Mouse (Mus musculus): Measurements from ENCODE around the gene Nol8. TPM values are rescaled to one million over a fixed set of nuclear protein-coding genes. Genes with fewer than 3 reads are reported as not detected.

Gene Nol8
- 28.6 and 29.6 TPM in 2 replicates for polyA plus RNA-seq (2015; fragmentation: Nextera tagmentation; extraction: Ambion mirVana)

DNA sequence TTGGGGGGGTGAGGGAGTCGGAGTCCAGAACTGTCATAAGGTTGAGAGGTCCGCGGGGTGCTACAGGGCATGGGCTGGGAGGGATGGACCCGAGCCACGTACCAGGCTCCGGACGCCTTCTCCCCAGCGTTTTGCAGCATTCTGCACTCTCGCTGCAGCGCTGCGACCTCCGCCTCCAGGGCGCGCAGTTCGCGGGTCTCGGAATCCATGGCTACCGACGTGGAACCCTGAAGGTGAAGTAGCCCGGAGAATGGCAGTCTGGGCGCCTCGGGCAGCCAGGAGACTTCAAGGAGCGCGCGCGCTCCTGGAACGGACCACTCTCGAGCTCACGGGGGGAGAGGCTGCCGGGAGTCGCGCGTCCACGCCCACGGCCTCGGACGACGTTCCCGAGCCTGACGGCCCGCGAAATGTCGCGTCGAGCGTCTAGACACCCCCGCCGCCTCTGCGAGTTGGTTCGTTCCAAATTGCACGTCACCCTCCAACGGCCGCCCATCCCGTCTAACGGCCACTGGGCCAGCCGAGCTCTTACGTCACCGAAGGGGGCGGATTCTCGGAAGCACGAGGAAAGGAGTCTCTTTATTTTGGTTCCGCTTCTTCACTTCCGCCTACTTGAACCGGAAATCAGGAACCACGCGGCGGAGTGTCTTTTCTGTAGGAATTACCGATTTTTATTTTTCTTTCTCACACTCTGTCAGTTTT is at the start of gene Nol8, which contains the start of gene Cenpp:
TSS of gene Nol8 (plus strand) at position 598 of the 699 bp plus-strand sequence.
TSS of gene Cenpp (minus strand) at position 305 of the 699 bp plus-strand sequence.
- DNase-seq (ENCODE audit: low spot score): peak; percentile 100

DNA sequence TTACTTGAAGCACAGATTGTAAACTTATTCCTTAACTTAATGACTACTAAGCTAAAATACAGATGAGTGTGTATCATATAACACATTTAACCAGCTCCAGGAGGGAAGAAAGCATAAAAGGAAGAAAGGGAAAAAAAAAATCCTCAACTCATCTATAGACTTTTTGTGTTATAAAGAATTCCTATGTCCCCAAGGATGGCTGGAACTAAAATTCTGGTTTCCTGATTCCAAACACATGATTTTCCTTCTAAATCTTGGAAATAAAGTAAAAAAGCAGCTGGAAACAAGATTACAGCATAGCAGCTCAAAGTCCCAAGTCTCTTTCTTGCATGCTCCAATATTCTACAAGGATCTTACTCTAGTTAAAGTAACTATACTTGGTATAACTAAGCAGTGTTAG is 49.3 kb upstream of the Nol8 start:
- no peak for DNase-seq (ENCODE audit: low spot score)

DNA sequence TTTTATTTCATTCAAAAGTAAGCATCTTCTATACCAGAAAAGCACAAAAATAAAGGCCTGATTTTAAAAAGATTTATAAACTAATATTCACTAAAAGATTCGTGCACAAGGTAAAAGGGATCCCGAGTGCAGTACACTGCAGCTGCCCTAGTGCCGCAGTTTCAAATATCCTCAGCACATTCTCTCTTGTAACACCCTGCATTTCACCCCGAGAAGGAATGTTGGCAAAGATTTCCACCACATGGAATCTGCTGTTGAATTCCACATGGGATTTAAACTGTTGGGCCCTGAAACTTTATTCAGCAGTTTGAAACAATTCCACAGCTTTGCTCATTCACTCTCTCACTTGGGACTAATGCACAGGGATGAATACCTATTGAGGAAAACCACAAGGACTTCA is 45.2 kb upstream of the Nol8 start, which contains the start of gene Ogn:
TSS of gene Ogn (plus strand) at position 333 of the 400 bp plus-strand sequence.
- DNase-seq (ENCODE audit: low spot score): no peak

DNA sequence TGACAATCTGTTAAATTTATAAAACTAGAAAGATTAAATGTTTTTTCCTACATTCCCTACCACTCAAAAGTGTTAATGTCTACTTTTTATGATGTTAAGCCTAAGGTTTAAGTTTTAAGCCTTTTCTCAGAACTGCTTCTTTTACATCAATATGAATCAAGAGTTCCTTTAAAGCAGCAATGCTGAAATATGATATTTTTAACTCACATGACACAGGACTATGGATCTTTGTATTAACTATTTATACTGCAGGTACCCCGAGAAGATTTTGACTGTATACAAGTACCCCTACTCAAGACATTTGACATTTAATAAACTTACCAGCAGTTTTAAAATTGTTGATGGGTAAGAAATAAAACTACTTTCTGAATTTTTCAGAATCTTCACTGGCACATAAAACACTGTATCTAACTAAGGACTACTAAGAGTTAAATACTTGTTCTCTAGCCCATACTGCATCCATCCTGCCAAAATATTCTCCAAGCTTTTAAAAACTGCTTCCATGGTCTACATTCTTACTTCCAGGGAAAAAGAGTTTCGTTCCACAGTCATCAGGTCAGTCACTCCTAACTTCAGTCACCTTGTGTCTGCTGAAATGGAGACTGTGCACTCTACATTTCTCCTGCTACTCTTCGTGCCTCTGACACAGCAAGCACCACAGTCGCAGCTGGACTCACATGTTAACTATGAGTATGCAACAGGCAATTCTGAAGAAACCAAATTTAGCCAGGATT is 44.1 kb upstream of the Nol8 start:
- no peak for DNase-seq (ENCODE audit: low spot score)

DNA sequence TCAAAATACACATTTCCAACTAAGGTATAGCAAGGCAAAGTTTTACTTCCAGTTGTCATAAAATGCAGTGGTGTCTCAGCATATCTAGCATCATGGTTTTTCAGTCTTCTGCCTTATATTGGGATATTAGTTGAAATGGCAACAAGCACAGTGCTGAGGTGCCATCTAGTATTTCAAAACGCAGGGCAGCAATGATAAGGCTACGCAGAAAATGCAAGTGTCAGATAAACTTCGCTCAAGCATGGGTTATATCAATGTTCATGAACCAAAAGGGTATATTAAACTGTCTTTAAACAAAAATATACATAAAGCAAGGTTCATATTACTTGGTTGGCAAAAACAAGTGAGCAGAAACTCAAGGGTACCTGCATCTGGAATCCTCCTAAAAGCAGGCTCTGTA is 35.9 kb upstream of the Nol8 start:
- no peak for DNase-seq (ENCODE audit: low spot score)

DNA sequence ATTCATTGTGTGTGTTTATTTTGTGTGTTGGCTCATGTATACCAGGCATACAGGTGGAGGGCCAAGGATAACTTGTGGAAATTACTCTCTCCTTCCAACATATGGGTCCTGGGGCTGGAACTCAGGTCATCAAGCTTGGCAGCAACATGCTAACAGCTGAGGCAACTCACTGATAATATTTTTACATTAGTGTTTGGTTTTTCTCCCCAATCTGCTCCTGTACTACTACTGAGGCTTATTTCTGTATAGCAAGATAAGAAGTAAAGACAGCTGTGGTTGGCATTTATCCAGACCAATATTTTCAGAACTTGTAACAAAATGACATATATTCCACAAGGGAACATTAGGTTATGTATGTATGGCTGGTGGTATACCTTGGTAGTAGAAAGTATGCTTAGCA is 34.5 kb upstream of the Nol8 start:
- no peak for DNase-seq (ENCODE audit: low spot score)

DNA sequence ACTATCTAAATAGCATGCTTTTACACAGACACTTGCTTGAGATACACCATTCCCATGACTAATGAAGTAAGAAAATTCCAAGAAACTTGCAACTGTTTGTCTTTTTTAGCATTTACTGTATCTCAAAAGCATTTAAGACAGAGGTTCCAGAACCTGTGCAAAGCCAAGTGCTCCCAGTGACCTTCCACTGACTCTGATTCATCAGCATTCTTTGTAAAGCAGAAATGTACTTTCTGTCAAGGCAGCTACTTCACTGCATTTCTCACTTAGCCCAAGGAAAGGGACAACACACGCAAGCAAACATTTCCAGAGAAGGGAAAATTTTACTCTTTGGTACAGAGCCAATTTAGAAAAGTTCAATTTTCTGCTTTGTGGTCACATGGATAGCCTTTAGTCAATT is 29.7 kb upstream of the Nol8 start:
- no peak for DNase-seq (ENCODE audit: low spot score)

DNA sequence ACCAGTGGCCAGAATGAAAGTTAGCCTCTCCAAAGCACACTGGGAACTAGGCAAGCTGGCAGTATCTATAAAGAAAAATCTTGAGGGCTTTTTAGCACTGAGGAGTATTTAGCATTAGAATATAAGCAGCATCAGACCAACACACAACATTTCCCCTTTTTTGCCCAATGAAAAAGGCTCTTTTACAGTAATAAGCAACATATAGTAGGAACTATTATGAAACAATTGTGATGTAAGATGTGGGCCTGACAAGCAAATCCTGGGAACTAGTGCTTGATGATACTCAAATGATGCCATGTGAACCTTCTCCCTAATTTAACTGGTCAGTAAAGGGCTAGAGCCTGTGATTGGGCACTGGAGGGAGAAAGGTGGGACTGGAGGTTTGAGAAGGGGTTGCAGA is 24.7 kb upstream of the Nol8 start:
- DNase-seq (ENCODE audit: low spot score): no peak

DNA sequence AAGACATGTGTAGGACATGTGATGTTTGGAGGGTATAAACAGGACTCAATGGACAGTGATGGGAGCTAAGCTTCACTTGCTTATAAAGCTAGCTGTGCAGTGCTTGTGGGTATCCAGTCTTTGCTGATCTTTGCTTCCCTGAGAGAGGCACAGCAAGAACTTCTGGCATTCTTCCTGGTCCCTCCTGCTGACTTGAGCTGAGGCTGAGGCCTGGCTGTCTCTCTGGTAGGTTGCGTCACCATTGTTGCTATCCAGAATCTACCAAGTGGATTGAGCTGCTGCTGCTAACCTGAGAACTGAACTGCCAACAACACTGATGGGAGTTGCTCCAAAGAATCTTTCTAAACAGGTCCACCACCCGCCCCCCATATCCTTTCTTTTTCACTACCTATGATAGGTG is 23.8 kb upstream of the Nol8 start:
- no peak for DNase-seq (ENCODE audit: low spot score)

DNA sequence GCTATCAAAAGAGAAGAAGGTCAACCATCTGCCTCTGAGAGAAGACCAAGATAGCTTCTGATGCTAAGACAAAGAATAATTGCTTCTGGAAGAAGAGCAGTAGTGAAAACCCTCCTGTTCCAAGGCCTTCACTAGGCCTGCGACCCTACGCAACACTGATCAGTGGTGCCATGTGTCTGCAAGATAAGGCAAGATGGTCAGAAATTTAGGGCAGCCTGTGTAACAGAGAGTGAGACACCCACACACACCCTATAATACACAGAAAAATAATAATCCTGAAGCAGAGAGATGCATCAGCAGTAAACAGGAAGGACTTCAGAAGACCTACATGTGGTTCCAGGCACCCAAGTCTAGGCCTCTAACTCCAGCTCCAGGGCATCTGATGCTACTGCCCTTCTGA is 12.9 kb upstream of the Nol8 start:
- DNase-seq (ENCODE audit: low spot score): no peak

DNA sequence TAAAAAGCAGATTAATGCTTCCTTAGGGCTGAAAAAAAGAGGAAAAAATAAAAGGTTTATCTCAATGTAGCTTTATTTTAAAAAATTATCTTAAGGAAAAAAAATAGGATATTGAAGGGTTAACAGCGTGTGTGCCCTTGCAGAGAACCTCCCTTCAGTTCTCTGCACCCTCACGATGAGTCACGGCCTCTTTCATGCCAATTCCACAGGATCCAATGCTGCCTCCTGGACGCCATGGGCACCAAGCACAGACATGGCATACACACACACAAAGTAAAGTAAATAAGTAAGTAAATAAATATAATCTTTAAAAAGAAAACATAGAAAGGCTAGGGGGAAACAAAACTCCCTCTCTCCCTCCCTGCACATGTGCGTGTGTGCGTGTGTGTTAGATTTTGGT is 10.2 kb upstream of the Nol8 start:
- no peak for DNase-seq (ENCODE audit: low spot score)

DNA sequence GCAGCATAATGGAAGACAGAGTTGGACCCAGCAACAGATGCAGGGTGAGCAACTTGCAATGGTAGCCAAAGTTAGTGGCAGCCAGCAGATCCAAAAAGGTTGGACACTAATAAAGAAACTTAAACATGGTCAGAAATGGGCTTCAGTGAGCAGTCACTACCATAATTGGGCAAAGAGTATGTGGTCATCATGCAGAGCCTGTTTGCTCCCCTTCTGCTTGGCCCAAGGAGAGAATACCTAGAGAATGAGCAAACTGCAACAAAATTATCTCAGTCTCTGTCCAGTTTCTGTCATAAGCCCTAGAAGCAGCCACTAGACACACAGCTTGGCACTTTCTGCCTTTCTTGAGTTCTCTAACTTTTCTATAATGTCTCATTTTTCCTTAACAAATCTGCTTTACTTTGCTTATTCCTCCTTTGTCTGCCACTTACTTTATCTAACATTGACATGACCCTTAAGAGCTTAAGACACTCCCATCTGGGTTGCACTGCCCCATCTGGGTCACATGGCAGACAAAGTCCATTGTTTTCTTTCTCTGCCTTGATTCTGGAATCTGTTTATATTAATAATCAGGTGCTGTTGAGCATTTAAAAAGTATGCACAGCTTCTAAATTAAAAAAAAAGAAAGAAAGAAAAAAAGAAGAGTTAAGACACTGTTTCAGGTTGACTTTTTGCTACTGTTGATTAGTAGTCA is 9.1 kb upstream of the Nol8 start:
- no peak for DNase-seq (ENCODE audit: low spot score)

DNA sequence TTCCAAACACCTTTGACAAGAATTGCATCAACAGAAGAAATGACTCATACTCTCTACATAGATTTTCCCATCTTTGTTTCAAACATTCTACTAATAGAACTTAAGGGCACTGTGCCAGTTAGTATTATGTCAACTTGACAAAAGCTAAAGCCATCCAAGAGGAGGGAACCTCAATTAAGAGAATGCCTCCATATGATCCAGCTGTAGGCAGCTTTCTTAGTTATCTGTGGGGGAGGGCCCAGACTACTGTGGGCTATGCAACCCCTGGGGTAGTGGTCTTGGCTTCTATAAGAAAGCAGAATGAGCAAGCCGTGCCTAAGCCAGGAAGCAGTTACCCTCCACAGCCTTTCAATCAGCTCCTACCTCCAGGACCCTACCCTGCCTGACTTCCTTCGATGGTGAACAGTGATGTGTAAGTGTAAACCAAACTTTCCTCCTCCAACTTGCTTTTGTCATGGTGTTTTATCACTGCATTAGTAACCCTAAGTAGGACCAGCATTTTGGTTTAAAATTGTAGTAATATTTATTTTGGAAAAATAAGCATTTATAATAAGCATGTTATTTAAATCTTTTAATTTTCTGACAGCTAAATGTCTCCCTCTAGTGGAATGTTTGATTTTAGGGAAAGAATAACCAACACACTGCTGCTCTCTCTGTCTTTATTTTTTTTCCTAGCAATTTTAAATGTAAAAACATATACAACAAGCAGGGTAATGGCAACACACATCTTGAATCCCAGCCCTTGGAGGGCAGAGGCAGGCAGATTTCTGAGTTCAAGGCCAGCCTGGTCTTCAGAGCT is 7.9 kb upstream of the Nol8 start:
- peak; percentile 27 for DNase-seq (ENCODE audit: low spot score)

DNA sequence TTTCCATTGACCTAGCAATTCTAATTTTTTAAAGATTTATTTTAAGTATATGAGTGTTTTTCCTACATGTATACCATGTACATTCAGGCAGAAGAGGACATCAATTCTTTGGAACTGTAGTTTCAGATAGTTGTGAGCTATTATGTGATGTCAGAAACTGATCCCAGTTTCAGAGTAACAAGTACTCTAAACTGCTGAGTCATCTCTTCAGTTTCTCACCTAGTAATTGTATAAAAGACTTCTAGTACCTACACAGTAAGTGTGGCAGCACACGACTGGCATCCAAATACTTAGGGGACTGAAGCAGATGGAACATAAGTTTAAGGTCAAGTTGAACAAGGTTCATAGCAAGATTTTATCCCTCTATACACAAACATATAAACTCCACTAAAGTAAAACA is 6.9 kb upstream of the Nol8 start:
- DNase-seq (ENCODE audit: low spot score): no peak

DNA sequence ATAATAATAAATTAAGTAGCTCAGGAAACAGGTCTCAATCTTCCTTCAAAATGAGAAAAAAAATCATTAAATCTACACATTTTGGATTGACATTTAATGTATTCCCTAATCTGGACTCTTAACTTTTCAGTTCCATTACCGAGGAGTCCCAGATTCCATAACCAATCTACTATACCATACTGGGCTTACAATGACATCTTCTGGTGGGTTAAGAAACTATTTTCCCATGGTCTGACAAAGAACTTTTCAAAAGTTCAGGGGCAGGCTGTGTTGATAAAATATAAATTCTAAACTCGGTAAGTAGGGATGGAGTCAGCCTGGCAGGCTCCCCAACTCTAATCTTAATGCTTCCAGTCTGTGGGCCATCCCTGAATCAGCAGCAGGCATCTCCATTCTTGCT is 1.7 kb upstream of the Nol8 start:
- DNase-seq (ENCODE audit: low spot score): no peak

DNA sequence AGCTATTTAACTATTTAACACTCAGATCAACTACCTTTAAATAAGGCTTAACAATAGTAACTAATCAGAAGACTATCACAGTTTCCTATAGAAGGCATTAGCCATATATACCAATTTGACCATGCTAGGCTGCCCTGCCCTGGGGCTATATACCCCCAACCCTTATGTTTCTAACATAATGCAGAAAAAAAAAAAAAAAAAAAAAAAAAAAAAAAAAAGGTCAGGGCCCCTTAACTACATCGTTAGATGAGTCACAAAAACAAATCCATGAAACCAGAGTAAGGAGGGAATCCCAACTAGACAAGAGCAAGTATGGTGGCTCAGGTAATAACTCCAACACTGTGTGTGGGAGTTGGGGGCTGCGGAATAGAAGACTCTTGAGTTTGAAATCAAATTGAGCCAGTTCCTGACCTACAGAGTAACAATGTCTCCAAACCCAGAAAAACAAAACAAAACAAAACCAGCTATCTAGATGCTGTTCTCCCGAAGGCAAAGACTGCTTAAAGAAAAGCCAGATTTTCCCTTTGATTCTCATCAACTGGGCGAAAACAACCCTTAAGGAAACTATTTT is 1.0 kb upstream of the Nol8 start:
- DNase-seq (ENCODE audit: low spot score): peak; percentile 2

DNA sequence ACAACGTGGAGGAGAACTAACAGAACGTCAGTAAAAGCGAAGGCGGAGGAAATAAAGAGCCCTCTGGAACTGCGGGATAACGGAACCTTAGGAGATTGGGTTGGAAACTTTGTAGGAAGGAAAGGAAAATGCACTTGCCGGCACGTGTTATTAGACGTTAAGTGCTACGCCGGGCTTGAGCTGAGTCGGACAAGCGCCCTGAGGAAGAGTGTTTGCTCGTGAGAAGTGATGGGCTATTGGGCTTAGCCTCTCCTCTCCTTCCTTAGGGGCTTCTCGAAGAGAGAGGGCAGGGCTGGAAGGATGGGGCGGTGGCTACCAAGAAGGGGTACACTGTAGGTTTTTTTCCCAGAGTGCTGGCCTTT is 283 bp downstream of the Nol8 start:
- DNase-seq (ENCODE audit: low spot score): no peak

DNA sequence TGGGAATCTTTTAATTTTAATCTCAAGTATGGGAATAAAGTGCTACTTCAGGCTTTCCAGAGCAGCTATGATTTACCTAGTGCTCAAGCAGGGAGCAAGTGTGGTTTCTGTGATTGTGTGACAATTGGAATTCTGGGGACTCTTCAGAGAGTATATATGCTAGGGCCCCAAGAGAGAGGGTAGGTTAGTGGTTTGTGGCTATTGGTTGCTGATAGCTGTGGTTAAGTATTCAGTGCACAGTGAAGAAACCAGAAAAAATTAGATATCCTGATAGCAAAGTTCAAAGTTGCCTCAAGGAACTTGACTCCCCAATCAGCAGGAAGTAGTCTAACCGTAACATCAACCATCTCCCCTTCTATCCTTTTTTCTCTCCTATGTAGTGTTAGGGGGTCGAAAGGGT is 24.9 kb downstream of the Nol8 start:
- DNase-seq (ENCODE audit: low spot score): no peak

DNA sequence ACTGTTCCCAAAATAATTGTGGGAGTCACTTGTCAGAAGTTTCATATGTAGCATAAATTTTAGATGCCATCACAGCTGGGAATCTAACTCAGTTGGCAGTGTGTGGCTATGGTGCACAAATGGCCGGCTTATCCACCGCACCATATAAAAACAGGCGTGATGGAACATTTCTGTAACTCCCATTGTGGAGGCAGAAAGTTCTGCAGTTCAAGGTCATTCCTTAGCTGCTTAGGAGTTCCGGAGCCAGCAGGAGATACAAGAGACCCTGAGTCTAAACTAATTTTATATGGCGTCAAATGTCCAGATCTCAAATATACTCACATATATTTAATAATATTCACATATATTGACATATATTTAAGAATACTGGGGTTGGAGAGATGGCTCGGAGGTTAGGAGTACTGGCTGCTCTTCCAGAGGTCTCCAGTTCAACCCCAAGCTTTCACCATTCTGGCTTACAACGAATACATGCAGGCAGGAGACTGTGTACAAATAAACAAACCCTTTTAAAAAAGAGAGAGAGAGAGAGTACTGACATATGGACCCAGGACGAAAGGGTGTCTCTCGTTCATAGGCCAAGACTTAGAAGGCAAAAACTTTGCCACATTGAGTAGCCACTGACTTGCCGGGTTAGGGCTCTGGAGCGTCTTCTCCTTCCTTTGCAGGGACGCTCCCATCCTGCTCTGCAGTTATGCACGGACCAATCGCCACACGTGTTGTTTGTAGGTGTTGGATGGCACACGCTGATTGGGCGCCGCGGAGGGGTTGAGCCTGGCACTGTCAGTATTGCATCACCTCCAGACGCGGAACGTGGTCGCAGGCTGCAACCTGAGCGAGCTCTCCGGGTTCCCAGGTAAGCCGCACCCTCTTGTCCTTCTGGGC is 28.7 kb downstream of the Nol8 start, which contains the start of gene Iars:
TSS of gene Iars (plus strand) at position 750 of the 882 bp plus-strand sequence.
- peak; percentile 98 for DNase-seq (ENCODE audit: low spot score)

DNA sequence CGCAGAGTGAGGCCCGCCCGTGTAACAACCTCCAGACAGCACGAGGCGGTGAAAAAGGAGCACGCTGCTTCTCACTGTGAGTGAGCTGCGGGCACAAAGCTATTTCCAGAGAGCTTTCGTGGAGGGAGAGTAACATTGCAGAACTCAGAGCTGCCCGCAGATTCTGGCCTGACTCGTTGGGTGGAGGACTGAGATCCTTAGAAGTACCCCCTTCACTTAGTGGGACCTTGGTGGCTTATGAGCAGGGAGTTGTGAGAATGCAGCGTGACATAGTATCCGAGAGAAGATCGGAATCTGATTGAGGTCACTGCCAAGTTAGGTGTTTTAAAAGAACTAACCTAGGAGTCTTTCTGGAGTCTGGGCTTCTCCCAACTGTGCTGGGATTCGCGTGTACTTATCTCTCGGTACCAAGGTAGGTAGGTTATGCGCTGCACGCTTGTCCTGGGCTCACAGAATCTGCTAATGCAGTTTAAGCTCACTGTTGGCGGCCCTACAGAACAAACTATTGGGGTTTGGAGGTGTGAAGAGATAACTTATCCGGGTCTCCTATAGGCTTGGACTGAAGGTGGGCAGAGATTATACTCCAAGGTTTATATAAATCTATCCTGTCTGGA is 29.5 kb downstream of the Nol8 start:
- DNase-seq (ENCODE audit: low spot score): no peak

Data from thymus, postnatal 0 days (tissue).